Mouse (Mus musculus): ENCODE results near the gene Itgb1bp1. TPM values are rescaled to one million over a fixed set of nuclear protein-coding genes. Genes with fewer than 3 reads are reported as not detected.

Itgb1bp1 gene
- polyA plus RNA-seq, 2 experiments from 2014 or later: 81.7 to 94.8 TPM

DNA sequence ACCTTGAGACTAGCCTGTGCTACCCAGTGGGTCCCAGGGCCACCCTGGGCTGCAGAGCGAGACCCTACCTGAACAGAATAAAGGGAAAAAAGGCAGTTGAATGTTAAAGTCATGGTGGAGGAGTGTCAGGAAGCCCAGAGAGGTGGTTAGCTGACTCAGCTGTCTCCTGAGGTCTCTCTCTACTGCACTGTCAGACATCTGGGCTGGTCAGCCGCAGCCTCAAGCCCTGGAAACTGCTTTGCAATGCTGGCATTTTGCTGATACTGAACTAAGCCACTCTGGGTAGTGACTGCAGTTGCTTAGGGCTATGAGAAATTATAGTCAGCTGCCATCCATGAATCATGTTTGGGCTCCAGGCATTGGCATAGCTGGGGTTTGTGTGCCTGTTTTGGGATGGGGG is 51.5 kb downstream of the Itgb1bp1 start:
- ATAC-seq: no peak

GRCm38 (mm10) chr12:21233727-21234126 is 52.4 kb downstream of the Itgb1bp1 start:
- no peak for ATAC-seq

DNA sequence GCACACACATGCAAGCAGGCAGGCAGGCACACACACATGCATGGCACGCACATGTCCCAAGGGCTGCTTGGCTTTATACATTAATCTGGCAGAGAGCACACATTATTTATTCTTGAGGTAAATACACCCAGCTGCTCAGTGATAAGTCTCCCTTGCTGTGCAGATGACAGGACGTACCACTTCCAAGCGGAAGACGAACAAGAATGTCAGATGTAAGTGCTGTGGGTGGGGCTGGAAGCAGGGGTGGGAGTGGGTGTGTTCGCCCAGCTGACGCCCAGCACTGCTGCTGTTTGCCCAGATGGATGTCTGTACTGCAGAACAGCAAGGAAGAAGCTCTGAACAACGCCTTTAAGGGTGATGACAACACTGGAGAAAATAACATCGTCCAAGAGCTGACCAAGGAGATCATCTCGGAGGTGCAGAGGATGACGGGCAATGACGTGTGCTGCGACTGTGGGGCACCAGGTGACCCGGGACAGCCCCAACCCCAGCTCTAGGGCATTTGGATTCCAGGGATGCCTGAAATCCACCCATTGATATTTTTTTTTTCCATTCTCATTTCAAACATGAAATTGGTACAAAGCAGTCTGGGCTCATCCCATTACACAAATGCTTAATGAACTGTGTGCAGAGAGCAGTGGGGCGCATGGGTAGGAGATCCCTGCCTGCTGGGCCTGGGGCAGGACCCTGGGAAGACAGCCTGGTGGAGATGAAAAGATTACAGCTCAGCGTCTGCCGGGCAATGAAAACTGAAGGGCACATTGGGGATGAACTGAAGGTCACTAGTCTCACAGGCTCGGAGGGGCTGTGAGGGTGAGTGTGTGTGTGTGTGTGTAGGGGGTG is 56.8 kb downstream of the Itgb1bp1 start:
- no peak for ATAC-seq

DNA sequence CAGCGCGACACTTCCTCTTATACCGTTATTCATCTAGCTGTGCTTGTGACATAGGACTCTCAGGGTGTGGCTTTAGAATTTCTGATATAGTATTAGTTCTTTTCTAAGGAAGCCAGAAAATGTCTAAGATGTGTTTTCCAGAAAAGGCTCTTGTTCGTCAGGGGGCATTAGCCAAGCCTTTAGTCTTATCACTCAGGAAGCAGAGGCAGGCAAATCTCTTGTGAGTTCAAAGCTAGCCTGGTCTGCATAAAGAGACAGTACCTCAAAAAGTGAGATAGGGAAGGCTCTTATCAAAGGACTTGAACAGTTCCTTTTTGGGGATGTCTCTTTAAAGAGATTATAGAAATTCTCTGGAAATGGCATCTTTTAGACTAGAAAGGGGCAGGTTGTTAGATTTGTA is 57.4 kb downstream of the Itgb1bp1 start:
- no peak for ATAC-seq

- peak; percentile 43 for ATAC-seq
Observed at GRCm38 (mm10) chr12:21227076-21227980, 58.8 kb downstream of the Itgb1bp1 start.

DNA sequence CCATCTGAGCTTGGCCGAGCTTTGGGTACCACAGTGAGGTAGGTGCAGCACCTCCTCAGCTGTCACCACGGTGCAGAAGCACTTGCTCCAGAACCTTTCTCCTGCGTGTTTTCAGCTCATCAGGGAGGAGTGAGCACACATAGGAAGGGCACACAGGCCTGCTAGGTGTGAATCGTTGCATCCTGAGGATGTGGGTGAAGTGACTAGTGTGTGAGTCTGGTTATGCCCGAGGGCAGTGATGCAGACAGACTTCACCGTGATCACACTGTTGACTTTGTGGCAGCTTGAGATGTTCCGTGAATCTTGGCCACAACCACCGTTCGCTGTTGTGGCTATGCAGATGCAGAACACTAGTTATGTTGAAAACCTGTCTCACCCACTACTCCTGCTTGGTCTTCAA is 59.8 kb downstream of the Itgb1bp1 start:
- no peak for ATAC-seq

GRCm38 (mm10) chr12:21225358-21225757 is 60.7 kb downstream of the Itgb1bp1 start:
- ATAC-seq: no peak

DNA sequence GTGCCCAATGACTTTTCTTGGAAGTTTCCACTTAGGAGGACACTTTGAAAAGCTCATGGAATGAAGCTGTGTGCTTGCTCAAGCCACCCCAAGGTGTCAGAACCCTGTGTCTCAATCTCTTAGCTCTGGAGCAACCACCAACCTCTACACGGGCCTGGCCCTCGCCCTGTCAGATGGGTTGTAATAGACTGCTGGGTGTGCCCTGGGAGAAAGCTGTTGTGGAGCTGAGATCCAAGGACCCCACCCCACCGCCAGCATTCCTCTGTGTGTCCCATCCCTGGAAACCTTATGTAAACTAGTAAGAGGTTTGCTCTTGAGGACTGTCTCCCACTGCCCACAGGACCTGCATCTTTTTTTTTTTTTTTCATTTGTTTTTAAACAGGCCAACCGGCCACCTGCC is 62.2 kb downstream of the Itgb1bp1 start:
- no peak for ATAC-seq

DNA sequence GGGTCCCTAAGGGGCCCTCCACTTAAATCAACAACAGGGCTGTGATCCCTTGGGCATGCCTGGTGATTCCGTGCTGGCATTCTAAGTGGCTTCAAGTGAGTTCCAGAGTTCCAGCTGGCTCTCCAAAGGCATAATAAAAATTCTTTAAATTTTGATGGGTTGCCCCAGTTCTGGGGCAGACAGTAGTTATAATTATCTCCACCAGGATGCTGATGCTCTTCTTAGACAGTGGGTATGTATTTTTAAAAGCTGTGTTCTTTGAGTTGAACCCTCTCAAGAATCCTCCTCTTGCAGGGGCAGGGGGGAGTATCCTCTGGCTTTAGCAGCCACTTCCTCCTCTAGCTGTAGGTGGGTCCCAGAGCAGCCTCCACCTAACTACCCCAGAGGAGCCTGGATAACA is 65.5 kb downstream of the Itgb1bp1 start:
- ATAC-seq: no peak

- no peak for ATAC-seq
Observed at GRCm38 (mm10) chr12:21217776-21218444, 68.2 kb downstream of the Itgb1bp1 start.

GRCm38 (mm10) chr12:21214551-21215165 is 71.4 kb downstream of the Itgb1bp1 start:
- ATAC-seq: no peak

GRCm38 (mm10) chr12:21212876-21213275 is 73.2 kb downstream of the Itgb1bp1 start:
- no peak for ATAC-seq

GRCm38 (mm10) chr12:21209273-21209672 is 76.8 kb downstream of the Itgb1bp1 start:
- ATAC-seq: no peak

GRCm38 (mm10) chr12:21208172-21208795 is 77.8 kb downstream of the Itgb1bp1 start:
- ATAC-seq: no peak

- ATAC-seq: no peak
Observed at GRCm38 (mm10) chr12:21207422-21207821, 78.7 kb downstream of the Itgb1bp1 start.

GRCm38 (mm10) chr12:21205799-21206198 is 80.3 kb downstream of the Itgb1bp1 start:
- ATAC-seq: no peak

- no peak for ATAC-seq
Observed at GRCm38 (mm10) chr12:21204701-21205312, 81.3 kb downstream of the Itgb1bp1 start.

GRCm38 (mm10) chr12:21201485-21202269 is 84.4 kb downstream of the Itgb1bp1 start:
- ATAC-seq: no peak

DNA sequence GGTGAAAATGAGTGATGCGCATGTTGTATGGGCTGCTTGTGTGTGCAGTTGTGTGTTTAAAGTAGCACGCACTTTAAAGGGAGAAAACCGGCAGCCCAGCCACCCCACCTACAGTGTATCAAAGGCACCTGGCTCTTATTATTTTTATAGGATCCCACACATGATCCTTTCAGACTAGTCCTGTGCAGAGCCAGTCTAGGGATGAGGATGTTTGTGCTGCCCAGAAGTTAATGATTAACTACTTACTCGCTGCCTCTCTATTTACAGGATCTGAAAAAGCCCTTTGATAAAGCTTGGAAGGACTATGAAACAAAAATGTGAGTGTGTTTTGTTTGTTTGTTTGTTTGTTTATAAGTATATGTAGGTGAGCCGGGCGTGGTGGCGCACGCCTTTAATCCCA is 85.5 kb downstream of the Itgb1bp1 start:
- no peak for ATAC-seq

GRCm38 (mm10) chr12:21196420-21196819 is 89.7 kb downstream of the Itgb1bp1 start:
- no peak for ATAC-seq

DNA sequence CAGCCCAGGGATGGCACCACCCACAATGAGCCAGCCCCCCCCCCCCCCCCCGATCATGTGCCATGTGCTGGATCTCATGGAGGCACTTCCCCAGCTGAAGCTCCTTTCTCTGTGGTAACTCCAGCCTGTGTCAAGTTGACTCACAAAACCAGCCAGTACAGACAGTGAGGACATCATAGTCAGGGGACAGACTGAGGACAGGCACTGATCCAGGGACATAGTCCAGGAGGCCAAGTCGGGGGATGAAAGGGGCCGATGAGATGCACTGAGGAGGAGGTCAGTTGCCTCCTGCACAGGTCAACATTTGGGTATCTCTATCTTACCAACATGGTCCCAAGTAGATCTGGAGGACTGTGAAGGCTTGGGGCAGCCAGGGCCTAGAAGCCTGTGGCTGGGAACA is 90.6 kb downstream of the Itgb1bp1 start:
- ATAC-seq: no peak

Data from activated CD4-positive, CD25-positive, alpha-beta regulatory T cell, adult 4 months (primary cell).